Mouse (Mus musculus) CH12.LX (cell line): ENCODE measurements around the gene Trim46. TPM values are rescaled to one million over a fixed set of nuclear protein-coding genes. Genes with fewer than 3 reads are reported as not detected.
A peak's percentile ranks its signal among the peaks of the same experiment; 100 is the strongest.

ENCODE experiments used
- DNase-seq: peaks from one replicate; pipeline ENCODE4 v3.0.0-alpha.2; 2013; ENCODE audit errors: extremely low read depth
- H3K27ac ChIP-seq: 2 replicates; pipeline ENCODE4 v1.5.1; 2012; ENCODE audit warnings: low read depth, mild to moderate bottlenecking, control low read depth, moderate library complexity; ENCODE audit not compliant: insufficient read depth
- H3K27me3 ChIP-seq: replicated peaks from 2 replicates; pipeline ENCODE3; 2012; ENCODE audit warnings: inconsistent platforms
- H3K36me3 ChIP-seq, 2 experiments: replicated peaks in 1 of 2; 2 replicates each; pipeline versions ENCODE3 to v1.6.1; 2012; ENCODE audit warnings: inconsistent platforms in 1 of 2, low read length in 1 of 2, mild to moderate bottlenecking in 1 of 2, mixed read lengths in 1 of 2, moderate library complexity in 1 of 2; ENCODE audit not compliant: control insufficient read depth in 1 of 2, insufficient read depth in 1 of 2
- H3K4me1 ChIP-seq, 2 experiments: 2 replicates each; pipeline ENCODE4 v1.6.1; 2012; ENCODE audit warnings: inconsistent platforms in 1 of 2, moderate library complexity in 1 of 2; ENCODE audit not compliant: insufficient read depth in 2 of 2, control insufficient read depth in 1 of 2
- H3K4me2 ChIP-seq: 2 replicates; pipeline ENCODE4 v1.6.1; 2012; ENCODE audit warnings: low read depth, mild to moderate bottlenecking, control low read depth; ENCODE audit not compliant: poor library complexity, insufficient read depth, severe bottlenecking
- H3K4me3 ChIP-seq, 3 experiments: fragments of 150-350 bp in 1 of 3; sonication (generic) in 1 of 3; replicated peaks in 1 of 3; 2 replicates each; pipeline versions ENCODE3 to v1.5.1; 2011 to 2012; ENCODE audit warnings: low read depth in 2 of 3, low read length in 2 of 3, mild to moderate bottlenecking in 2 of 3, moderate library complexity in 2 of 3, control low read depth in 1 of 3, improper control_type of control experiment in 1 of 3, inconsistent platforms in 1 of 3, mixed read lengths in 1 of 3; ENCODE audit not compliant: poor library complexity in 1 of 3
- H3K79me2 ChIP-seq: replicated peaks from 2 replicates; pipeline ENCODE4 v1.6.1; 2012; ENCODE audit warnings: mild to moderate bottlenecking, moderate library complexity; ENCODE audit not compliant: control insufficient read depth, poor library complexity, insufficient read depth, severe bottlenecking; ENCODE audit errors: extremely low read depth
- H3K9ac ChIP-seq: 2 replicates; pipeline ENCODE4 v1.6.1; 2012; ENCODE audit warnings: low read depth, mild to moderate bottlenecking, control low read depth, moderate library complexity; ENCODE audit not compliant: insufficient read depth
- H3K9me3 ChIP-seq: replicated peaks from 2 replicates; pipeline ENCODE3; 2012; ENCODE audit warnings: low read length, inconsistent platforms, mixed read lengths
- BHLHE40 ChIP-seq: IDR thresholded peaks from 2 replicates; pipeline ENCODE4 v1.6.1; 2011; ENCODE audit warnings: mild to moderate bottlenecking, low read depth, low read length, improper control_type of control experiment
- CHD1 ChIP-seq: IDR thresholded peaks from 2 replicates; pipeline ENCODE4 v1.6.1; 2012; ENCODE audit warnings: low read depth, low read length, improper control_type of control experiment, inconsistent platforms
- CHD2 ChIP-seq: IDR thresholded peaks from 2 replicates; pipeline ENCODE4 v1.6.1; 2011; ENCODE audit warnings: low read length, improper control_type of control experiment
- CTCF ChIP-seq, 2 experiments: IDR thresholded peaks in 1 of 2; conservative IDR thresholded peaks in 1 of 2; 2 replicates each; pipeline ENCODE4 v1.5.1; 2011 to 2012; ENCODE audit warnings: low read depth in 2 of 2, low read length in 2 of 2, improper control_type of control experiment in 1 of 2, inconsistent platforms in 1 of 2, mild to moderate bottlenecking in 1 of 2, moderate library complexity in 1 of 2
- E2F4 ChIP-seq: IDR thresholded peaks from 2 replicates; pipeline ENCODE4 v1.6.1; 2011; ENCODE audit warnings: low read depth, low read length, improper control_type of control experiment; ENCODE audit not compliant: insufficient replicate concordance
- ELF1 ChIP-seq: IDR thresholded peaks from 2 replicates; pipeline ENCODE4 v1.6.1; 2014; ENCODE audit warnings: low read depth, mild to moderate bottlenecking, inconsistent platforms, low read length, improper control_type of control experiment
- EP300 ChIP-seq: IDR thresholded peaks from 2 replicates; pipeline ENCODE4 v1.6.1; 2011; ENCODE audit warnings: low read length, improper control_type of control experiment
- ETS1 ChIP-seq: conservative IDR thresholded peaks from 2 replicates; pipeline ENCODE4 v1.6.1; 2012; ENCODE audit warnings: low read depth, mild to moderate bottlenecking, inconsistent platforms, low read length, improper control_type of control experiment, moderate library complexity
- GABPA ChIP-seq: IDR thresholded peaks from 2 replicates; pipeline ENCODE4 v1.6.1; 2012; ENCODE audit warnings: low read depth, low read length, improper control_type of control experiment, inconsistent platforms; ENCODE audit not compliant: insufficient replicate concordance
- HCFC1 ChIP-seq: IDR thresholded peaks from 2 replicates; pipeline ENCODE4 v1.6.1; 2012; ENCODE audit warnings: low read depth, mild to moderate bottlenecking, inconsistent platforms, low read length, improper control_type of control experiment
- IRF4 ChIP-seq: IDR thresholded peaks from 2 replicates; pipeline ENCODE4 v1.6.1; 2014; ENCODE audit warnings: low read depth, mild to moderate bottlenecking, inconsistent platforms, low read length, improper control_type of control experiment
- JUND ChIP-seq: conservative IDR thresholded peaks from 2 replicates; pipeline ENCODE4 v1.6.1; 2011; ENCODE audit warnings: low read depth, low read length, improper control_type of control experiment
- KAT2A ChIP-seq: IDR thresholded peaks from 2 replicates; pipeline ENCODE4 v1.6.1; 2012; ENCODE audit warnings: low read length, improper control_type of control experiment, inconsistent platforms; ENCODE audit not compliant: insufficient replicate concordance
- MAFK ChIP-seq: IDR thresholded peaks from 2 replicates; pipeline ENCODE4 v1.6.1; 2011; ENCODE audit warnings: low read length, improper control_type of control experiment; ENCODE audit not compliant: insufficient replicate concordance
- MAX ChIP-seq: IDR thresholded peaks from 2 replicates; pipeline ENCODE4 v1.6.1; 2011; ENCODE audit warnings: low read length, improper control_type of control experiment
- MAZ ChIP-seq: IDR thresholded peaks from 2 replicates; pipeline ENCODE4 v1.6.1; 2012; ENCODE audit warnings: low read depth, mild to moderate bottlenecking, inconsistent platforms, low read length, improper control_type of control experiment, moderate library complexity
- MEF2A ChIP-seq: IDR thresholded peaks from 2 replicates; pipeline ENCODE4 v1.6.1; 2014; ENCODE audit warnings: low read depth, mild to moderate bottlenecking, inconsistent platforms, low read length, improper control_type of control experiment, borderline replicate concordance
- MXI1 ChIP-seq: IDR thresholded peaks from 2 replicates; pipeline ENCODE4 v1.6.1; 2011; ENCODE audit warnings: mild to moderate bottlenecking, low read depth, low read length, improper control_type of control experiment
- MYC ChIP-seq: IDR thresholded peaks from 2 replicates; pipeline ENCODE4 v1.6.1; 2011; ENCODE audit warnings: low read depth, mild to moderate bottlenecking, improper control_type of control experiment, low read length
- NELFE ChIP-seq: IDR thresholded peaks from 2 replicates; pipeline ENCODE4 v1.6.1; 2011; ENCODE audit warnings: low read depth, low read length, improper control_type of control experiment
- NRF1 ChIP-seq: IDR thresholded peaks from 2 replicates; pipeline ENCODE4 v1.6.1; 2014; ENCODE audit warnings: low read depth, mild to moderate bottlenecking, inconsistent platforms, low read length, improper control_type of control experiment, moderate library complexity
- PAX5 ChIP-seq: IDR thresholded peaks from 2 replicates; pipeline ENCODE4 v1.6.1; 2012; ENCODE audit warnings: low read length, inconsistent platforms, mixed read lengths
- POLR2A ChIP-seq: IDR thresholded peaks from 2 replicates; pipeline ENCODE4 v1.6.1; 2011; ENCODE audit warnings: low read depth, mild to moderate bottlenecking, improper control_type of control experiment, low read length
- POLR2AphosphoS2 ChIP-seq: IDR thresholded peaks from 2 replicates; pipeline ENCODE4 v1.6.1; 2011; ENCODE audit warnings: low read depth, low read length, improper control_type of control experiment
- RAD21 ChIP-seq: IDR thresholded peaks from 2 replicates; pipeline ENCODE4 v1.6.1; 2011; ENCODE audit warnings: low read depth, mild to moderate bottlenecking, low read length, improper control_type of control experiment, moderate library complexity
- RCOR1 ChIP-seq: conservative IDR thresholded peaks from 2 replicates; pipeline ENCODE4 v1.6.1; 2012; ENCODE audit warnings: low read depth, mild to moderate bottlenecking, inconsistent platforms, low read length, improper control_type of control experiment
- SIN3A ChIP-seq: IDR thresholded peaks from 2 replicates; pipeline ENCODE4 v1.6.1; 2012; ENCODE audit warnings: low read length, improper control_type of control experiment, inconsistent platforms
- SMC3 ChIP-seq: IDR thresholded peaks from 2 replicates; pipeline ENCODE4 v1.6.1; 2011; ENCODE audit warnings: low read depth, low read length, improper control_type of control experiment
- TBP ChIP-seq: conservative IDR thresholded peaks from 2 replicates; pipeline ENCODE4 v1.6.1; 2011; ENCODE audit warnings: low read depth, low read length, improper control_type of control experiment
- TCF12 ChIP-seq: IDR thresholded peaks from 2 replicates; pipeline ENCODE4 v1.6.1; 2014; ENCODE audit warnings: low read depth, mild to moderate bottlenecking, inconsistent platforms, low read length, improper control_type of control experiment
- UBTF ChIP-seq: IDR thresholded peaks from 2 replicates; pipeline ENCODE4 v1.6.1; 2012; ENCODE audit warnings: low read depth, mild to moderate bottlenecking, inconsistent platforms, low read length, improper control_type of control experiment, moderate library complexity
- USF1 ChIP-seq: IDR thresholded peaks from 2 replicates; pipeline ENCODE4 v1.6.1; 2014; ENCODE audit warnings: low read depth, mild to moderate bottlenecking, inconsistent platforms, low read length, improper control_type of control experiment
- USF2 ChIP-seq: conservative IDR thresholded peaks from 2 replicates; pipeline ENCODE4 v1.6.1; 2011; ENCODE audit warnings: low read depth, low read length, improper control_type of control experiment
- ZC3H11A ChIP-seq: IDR thresholded peaks from 2 replicates; pipeline ENCODE4 v1.6.1; 2012; ENCODE audit warnings: low read depth, mild to moderate bottlenecking, inconsistent platforms, low read length, improper control_type of control experiment
- ZMIZ1 ChIP-seq: IDR thresholded peaks from 2 replicates; pipeline ENCODE4 v1.6.1; 2012; ENCODE audit warnings: low read depth, mild to moderate bottlenecking, inconsistent platforms, low read length, improper control_type of control experiment
- ZNF384 ChIP-seq: IDR thresholded peaks from 2 replicates; pipeline ENCODE4 v1.6.1; 2012; ENCODE audit warnings: low read depth, low read length, improper control_type of control experiment, inconsistent platforms
- dilution Hi-C: fragments of 300-500 bp; cut with MboI; formaldehyde crosslinking; loops from 2 replicates; pipeline ENCODE4 v1.14.3; 2020; ENCODE audit warnings: low sequenced_read_pairs; ENCODE audit not compliant: extremely low pct_unique_long_range_greater_than_20kb, extremely low pct_ligation_motif_present
- in situ Hi-C: fragments of 300-500 bp; cut with MboI; formaldehyde crosslinking; loops from 3 replicates; pipeline ENCODE4 v1.14.3; 2019; ENCODE audit warnings: low sequenced_read_pairs, low pct_ligation_motif_present, low pct_unique_long_range_greater_than_20kb, mixed read lengths
- polyA plus RNA-seq: library from polyadenylated mRNA; unstranded; fragments of >175 nt; gene quantifications from 2 replicates; pipeline ENCODE4 v1.2.1, GENCODE M21; 2012; ENCODE audit warnings: low read depth; ENCODE audit not compliant: insufficient read length
- total RNA-seq, 2 experiments: library from RNA; depleted of rRNA; stranded (reverse); fragments of 300-350 nt in 1 of 2; fragments of >200 nt in 1 of 2; gene quantifications; 2 replicates each; pipeline ENCODE4 v1.2.3; 2012 to 2014

Gene Trim46
- total and polyA plus RNA-seq, 3 experiments = 0.36 to 1.9 (median 1.4) TPM

DNA sequence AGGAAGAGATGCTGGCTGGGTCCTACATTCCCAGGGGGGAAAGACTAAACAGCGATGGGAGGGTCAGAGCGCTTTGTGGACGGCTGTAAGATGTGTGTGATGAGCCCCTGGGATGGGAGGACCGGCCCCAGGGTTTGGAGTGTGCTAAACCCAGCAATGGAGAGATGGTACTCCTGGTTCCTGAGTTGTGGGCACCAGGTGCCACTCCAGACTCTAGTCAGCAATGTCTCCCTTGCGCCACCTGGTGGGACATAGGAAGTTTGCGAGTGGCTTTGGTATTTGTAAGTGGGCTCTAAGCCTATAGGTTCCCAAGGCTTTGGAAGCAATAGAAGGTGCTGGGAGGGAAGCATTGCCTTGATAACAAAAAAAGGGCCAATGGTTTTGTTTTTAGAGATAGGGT lies 30.3 kb downstream of the Trim46 start:
- Histone ChIP-seq H3K9ac (0 out of 2 replicates have a peak overlapping the region, but pooled peaks have one; percentile 43), H3K4me2 (peak overlapping the region; percentile 94)
- dilution Hi-C loops = no loop called here

DNA sequence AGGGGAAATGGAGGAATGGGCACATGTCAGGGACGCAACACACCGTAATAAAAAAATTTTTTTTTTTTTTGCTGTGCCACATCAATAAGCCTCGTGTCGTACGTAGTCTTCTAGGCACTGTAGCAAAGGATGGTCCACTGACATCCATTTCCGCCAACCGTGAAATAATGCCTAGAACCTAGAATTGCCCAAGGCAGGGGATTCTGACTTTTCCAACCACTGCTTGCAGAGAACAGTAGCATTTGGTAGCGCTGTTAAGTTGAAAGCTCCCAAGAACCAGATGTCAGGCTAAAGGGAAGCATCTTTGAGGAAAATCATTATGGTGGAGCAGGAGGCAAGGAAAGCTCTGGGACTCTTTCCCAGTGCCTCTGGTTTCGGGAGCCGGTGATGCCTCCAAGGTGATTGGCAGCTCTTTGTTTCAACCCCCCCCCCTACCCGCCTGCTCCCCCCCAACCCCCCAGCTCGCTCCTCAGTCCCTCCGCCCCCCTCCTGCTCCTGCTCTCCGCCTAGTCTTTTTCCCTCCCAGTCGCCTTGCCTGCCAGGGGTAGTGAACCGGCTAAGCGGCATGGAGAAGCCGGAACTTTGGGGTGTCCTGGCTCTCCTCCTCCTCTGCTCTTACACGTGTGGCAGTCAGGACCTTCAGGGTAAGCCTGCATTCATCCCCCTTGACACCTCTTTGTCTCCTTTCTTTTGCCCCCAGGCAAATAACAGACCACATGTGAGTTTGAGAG lies 31.3 kb downstream of the Trim46 start, which contains the start of gene Thbs3:
Gene Thbs3, plus strand, starts transcription at position 500 of the 731 bp plus-strand sequence.
- peak within 1 kb of the TSS; percentile 94 for H3K4me2 ChIP-seq
- H3K36me3 ChIP-seq = peaks cover 14 to 34% of the 10 kb centered on the region in 2 experiments
- H3K9me3 ChIP-seq = no peaks in the 10 kb centered on the region
- peak within 1 kb of the TSS; percentile 84 to 96 (median 95) for H3K4me3 ChIP-seq
- no peaks in the 10 kb centered on the region for H3K27me3 ChIP-seq
- H3K9ac ChIP-seq = peak within 1 kb of the TSS; percentile 90; the same call in 1 of the 2 replicates
- H3K4me1 ChIP-seq = peaks cover 5 to 33% of the 10 kb centered on the region in 2 experiments; a peak in 3 of 4 replicates
- peaks cover 14% of the 10 kb centered on the region for H3K79me2 ChIP-seq
- DNase-seq = peak; percentile 54
- TF ChIP-seq EP300 (no peak), USF1 (no peak), ZNF384 (peak; percentile 59; the same call in 1 of the 2 replicates), RAD21 (no peak), SIN3A (no peak), MYC (no peak; the same call in 1 of the 2 replicates), MAX (no peak), ZMIZ1 (no peak), POLR2AphosphoS2 (no peak), CHD1 (no peak), IRF4 (no peak), PAX5 (no peak), SMC3 (no peak), USF2 (no peak), CHD2 (no peak), MXI1 (0 out of 2 replicates have a peak, but pooled peaks have one; percentile 31), ZC3H11A (no peak)
- dilution Hi-C loops = no loop called here
- in situ Hi-C loops = no loop called here
- H3K27ac ChIP-seq = peak within 1 kb of the TSS; percentile 90

More for the DNA sequence above, 30.3 kb downstream of the Trim46 start:
- DNase-seq = peak; percentile 92
- Histone ChIP-seq H3K9me3 (no peaks in the 10 kb centered on the region), H3K4me1 (peaks cover 5 to 33% of the 10 kb centered on the region in 2 experiments; a peak in 3 of 4 replicates), H3K27me3 (no peaks in the 10 kb centered on the region), H3K36me3 (peaks cover 4 to 26% of the 10 kb centered on the region in 2 experiments), H3K27ac (no peak overlapping the region), H3K79me2 (peaks cover 14% of the 10 kb centered on the region), H3K4me3 (peak overlapping the region in 2 of 3 experiments; percentile 19 to 25)
- in situ Hi-C loops = no loop called here
- TF ChIP-seq GABPA (no peak), JUND (no peak), POLR2A (0 out of 2 replicates have a peak, but pooled peaks have one; percentile 17), ETS1 (no peak), RCOR1 (no peak), MEF2A (no peak), IRF4 (peak; percentile 59), MAX (peak; percentile 35; the same call in 1 of the 2 replicates), PAX5 (no peak), SMC3 (peak; percentile 95), RAD21 (peak; percentile 78), MYC (peak; percentile 49; the same call in 1 of the 2 replicates), MAFK (no peak), CTCF (conservative IDR thresholded peaks at IDR 0.05 in 1 of 2, IDR thresholded peaks at IDR 0.05 in 1 of 2; ENCODE audit: low read depth in 2 of 2, low read length in 2 of 2) (peak; percentile 88 to 95), POLR2AphosphoS2 (no peak), E2F4 (no peak), UBTF (no peak), CHD1 (no peak), MAZ (no peak), EP300 (no peak), TBP (no peak), CHD2 (no peak), NELFE (no peak; the same call in 1 of the 2 replicates), ZC3H11A (no peak; the same call in 1 of the 2 replicates), NRF1 (no peak), ZNF384 (no peak; the same call in 1 of the 2 replicates), ELF1 (no peak), HCFC1 (no peak), KAT2A (no peak), USF1 (no peak), TCF12 (0 out of 2 replicates have a peak, but pooled peaks have one; percentile 54), MXI1 (0 out of 2 replicates have a peak, but pooled peaks have one; percentile 6), SIN3A (no peak), BHLHE40 (no peak)
